Mouse (Mus musculus) cerebral cortex, adult 2 months (tissue): Measurements from ENCODE around the gene Tbc1d8.

ENCODE experiments used
- WGBS: fragments of 180-500 bp; shearing (Covaris S2); methylation state at CpG from one replicate; pipeline ENCODE4 v1.1.7; 2018; 5-methylcytosine and 5-hydroxymethylcytosine counted together

Gene Tbc1d8

DNA sequence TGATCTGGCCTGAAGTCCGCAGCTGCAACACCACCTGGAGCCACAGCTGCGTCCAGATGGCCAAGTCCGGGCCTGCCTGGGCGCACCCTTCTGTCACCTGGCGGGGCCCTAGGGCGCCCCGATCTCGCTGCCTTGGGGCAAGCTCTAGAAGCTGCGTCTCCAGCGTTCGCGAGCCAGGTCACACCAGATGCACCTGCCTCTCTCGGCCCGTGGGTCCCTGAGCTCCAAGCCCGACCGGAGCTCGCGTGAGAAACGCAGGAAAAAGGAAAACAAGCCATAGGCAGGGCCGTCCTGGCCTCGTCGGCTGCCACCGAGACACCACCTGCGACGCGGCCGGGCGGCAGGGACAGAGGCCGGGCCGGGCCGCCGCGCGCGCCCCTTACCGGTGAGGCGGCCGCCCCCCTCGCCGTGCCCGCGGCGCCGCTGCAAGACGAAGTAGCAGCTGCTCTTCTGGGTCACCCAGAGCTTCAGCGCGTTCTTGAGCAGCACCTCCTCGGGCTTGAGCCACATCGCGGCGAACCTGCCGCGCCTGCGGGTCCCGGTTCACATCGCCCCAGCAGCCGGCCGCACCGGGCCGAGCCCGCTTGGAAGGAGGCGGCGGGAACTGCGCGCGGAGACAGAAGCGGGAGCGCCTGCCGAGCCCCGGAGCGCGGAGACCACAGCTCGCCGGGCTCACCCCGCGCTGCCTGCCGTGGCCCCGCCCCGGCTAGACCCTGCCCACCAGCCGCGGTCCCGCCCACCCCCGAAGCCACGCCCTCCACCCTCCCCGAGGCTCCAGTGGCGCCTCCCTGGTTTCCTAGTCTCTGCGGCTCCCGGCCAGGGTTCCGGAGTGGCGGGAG is at the start of gene Tbc1d8:
TSS of gene Tbc1d8 (minus strand) at position 699 of the 839 bp plus-strand sequence.
- under 1% methylated on average over 86 of the region's 90 CpGs for WGBS

GRCm38 (mm10) chr1:39528319-39528718 is 49.8 kb upstream of the Tbc1d8 start:
- WGBS: 57% methylated on average over 6 of the region's 6 CpGs

DNA sequence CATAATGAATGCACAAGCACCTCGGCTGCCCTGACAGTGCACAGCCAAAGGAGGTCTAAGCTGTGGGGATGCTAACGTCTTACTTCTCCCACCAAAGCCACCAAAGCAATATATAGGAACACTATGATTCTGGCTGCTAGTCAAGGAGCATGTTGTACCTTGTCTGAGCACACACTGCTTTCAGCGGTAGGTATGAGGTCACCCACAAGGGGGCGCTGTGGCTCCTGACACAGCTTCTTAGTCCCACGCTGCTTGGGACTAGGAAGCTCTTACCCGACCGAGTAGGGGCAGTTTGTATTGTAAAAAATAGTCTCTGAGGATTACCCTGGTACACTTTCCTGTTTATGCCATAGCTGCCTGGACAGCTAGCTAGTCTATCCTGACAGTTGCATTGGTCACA is 48.9 kb upstream of the Tbc1d8 start:
- WGBS: 18% methylated on average over 7 of the region's 7 CpGs

GRCm38 (mm10) chr1:39526371-39527167 is 48.0 kb upstream of the Tbc1d8 start:
- 85% methylated on average over 9 of the region's 9 CpGs for WGBS

- WGBS: 75% methylated on average over 7 of the region's 7 CpGs
Observed at GRCm38 (mm10) chr1:39525763-39526162, 47.2 kb upstream of the Tbc1d8 start.

GRCm38 (mm10) chr1:39522519-39522918 is 44.0 kb upstream of the Tbc1d8 start:
- WGBS: 20% methylated on average over 5 of the region's 5 CpGs

DNA sequence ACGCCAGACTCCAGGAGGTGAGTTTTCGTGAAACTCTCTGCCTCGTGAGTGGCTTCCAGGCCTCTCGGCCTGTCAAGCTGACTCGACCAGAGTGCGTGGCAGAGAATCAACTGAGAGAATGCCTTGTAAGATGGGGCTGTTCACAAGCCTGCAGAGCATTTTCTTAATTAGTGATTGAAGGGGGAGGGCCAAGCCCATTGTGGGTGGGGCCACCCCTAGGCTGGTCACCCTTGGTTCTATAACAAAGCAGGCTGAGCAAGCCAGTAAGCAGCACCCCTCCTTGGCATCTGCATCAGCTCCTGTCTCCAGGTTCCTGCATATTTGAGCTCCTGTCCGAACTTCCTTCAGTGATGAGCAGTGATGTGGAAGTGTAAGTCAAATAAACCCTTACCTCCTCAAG is 42.8 kb upstream of the Tbc1d8 start:
- 87% methylated on average over 7 of the region's 7 CpGs for WGBS

DNA sequence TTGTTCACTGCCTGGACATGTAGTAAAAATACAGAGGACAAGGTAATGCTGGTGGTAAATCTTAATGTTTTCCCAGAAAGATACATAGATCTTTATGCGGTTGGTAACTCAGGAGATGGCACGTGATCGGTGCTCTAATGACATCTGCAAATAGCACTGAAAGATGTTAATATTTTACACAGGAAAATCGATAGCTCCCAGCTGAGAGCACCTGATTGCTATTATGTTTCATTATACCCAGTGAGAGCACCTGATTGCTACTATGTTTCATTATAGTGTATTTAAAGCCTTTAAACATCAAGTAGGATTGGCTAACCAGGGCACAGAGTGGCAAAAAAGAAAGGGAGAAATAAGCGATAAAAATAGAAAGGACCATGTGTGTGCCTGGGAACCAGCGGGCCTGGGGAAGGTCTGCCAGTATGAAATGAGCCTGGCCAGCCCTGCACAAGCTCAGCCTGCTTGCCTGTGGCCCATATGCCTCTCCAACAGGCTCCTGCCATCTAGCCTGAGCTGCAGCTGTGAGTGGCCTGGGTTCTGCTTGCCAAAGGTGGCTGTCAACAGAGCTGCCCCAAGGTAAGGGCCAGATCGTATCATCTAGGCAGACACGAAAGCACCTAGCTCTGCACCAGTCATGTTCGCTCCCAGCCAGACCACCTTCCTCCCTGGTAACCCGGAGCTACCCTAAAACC is 36.9 kb upstream of the Tbc1d8 start:
- 88% methylated on average over 10 of the region's 10 CpGs for WGBS

DNA sequence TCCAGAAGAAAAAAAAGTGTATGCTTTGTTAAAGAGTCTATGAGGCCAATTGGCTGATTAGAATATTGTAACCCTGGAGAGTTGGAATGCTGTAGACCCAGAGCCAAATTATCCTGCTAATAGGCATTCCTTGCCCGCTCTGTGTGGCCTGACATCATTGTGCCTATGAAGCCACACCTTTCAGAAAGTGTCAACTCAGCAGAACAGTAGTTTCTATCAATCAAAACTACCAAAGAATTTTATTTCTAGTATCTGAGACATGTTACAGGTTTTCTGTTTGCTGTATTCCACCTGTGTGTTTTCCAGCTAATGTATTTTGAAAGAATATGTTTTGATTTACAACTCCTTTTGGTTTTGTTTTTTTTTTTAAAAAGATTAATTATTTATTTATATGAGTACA is 33.6 kb upstream of the Tbc1d8 start:
- WGBS: 75% methylated on average over 1 of the region's 1 CpGs

- WGBS: 78% methylated on average over 8 of the region's 8 CpGs
Observed at GRCm38 (mm10) chr1:39511775-39512174, 33.2 kb upstream of the Tbc1d8 start.

GRCm38 (mm10) chr1:39505600-39505999 is 27.0 kb upstream of the Tbc1d8 start:
- WGBS: 84% methylated on average over 9 of the region's 9 CpGs

GRCm38 (mm10) chr1:39504261-39504660 is 25.7 kb upstream of the Tbc1d8 start:
- 30% methylated on average over 1 of the region's 1 CpGs for WGBS

- WGBS: 67% methylated on average over 17 of the region's 17 CpGs
Observed at GRCm38 (mm10) chr1:39502817-39503633, 24.5 kb upstream of the Tbc1d8 start.

- WGBS: 79% methylated on average over 2 of the region's 2 CpGs
Observed at GRCm38 (mm10) chr1:39499485-39499941, 21.0 kb upstream of the Tbc1d8 start.

DNA sequence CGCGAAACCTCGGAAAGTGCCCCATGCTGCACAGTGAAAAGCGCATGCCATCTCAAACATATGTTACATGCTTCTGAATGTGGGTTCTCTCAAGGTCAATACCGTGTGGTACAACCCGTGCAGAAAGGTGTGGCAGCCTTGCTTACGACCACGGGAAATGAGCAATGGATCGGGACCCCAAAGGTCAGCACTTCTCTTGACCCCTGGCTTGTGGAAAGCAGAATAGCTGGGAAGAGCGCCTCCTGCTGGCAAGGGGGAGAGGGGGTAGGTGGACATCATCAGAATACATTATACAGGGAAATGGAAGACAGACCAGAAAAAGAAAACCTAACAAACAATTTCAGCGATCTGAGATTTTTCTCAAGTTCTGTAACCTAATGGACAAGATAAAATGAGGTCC is 19.2 kb upstream of the Tbc1d8 start:
- WGBS: 91% methylated on average over 11 of the region's 11 CpGs

DNA sequence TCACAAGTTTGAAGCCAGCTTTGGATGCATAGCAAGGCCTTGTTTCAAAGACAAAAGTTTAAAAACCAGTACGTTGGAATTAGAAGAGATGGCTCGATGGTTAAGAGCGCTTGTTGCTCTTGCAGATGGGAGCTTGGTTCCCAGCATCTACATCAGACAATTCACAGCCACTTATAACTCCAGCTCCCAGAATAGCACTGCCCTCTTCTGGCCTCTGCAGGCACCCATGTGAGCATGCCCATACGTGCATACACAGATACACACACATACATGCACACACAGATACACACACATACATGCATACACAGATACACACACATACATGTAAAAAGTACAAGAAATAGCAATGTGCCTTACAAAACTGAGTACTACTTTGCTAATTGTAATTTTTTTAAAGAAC is 18.4 kb upstream of the Tbc1d8 start:
- 93% methylated on average over 4 of the region's 4 CpGs for WGBS

GRCm38 (mm10) chr1:39493664-39494063 is 15.1 kb upstream of the Tbc1d8 start:
- 56% methylated on average over 3 of the region's 3 CpGs for WGBS

GRCm38 (mm10) chr1:39493165-39493564 is 14.6 kb upstream of the Tbc1d8 start:
- 86% methylated on average over 5 of the region's 5 CpGs for WGBS

- 84% methylated on average over 3 of the region's 3 CpGs for WGBS
Observed at GRCm38 (mm10) chr1:39487370-39487769, 8.8 kb upstream of the Tbc1d8 start.

DNA sequence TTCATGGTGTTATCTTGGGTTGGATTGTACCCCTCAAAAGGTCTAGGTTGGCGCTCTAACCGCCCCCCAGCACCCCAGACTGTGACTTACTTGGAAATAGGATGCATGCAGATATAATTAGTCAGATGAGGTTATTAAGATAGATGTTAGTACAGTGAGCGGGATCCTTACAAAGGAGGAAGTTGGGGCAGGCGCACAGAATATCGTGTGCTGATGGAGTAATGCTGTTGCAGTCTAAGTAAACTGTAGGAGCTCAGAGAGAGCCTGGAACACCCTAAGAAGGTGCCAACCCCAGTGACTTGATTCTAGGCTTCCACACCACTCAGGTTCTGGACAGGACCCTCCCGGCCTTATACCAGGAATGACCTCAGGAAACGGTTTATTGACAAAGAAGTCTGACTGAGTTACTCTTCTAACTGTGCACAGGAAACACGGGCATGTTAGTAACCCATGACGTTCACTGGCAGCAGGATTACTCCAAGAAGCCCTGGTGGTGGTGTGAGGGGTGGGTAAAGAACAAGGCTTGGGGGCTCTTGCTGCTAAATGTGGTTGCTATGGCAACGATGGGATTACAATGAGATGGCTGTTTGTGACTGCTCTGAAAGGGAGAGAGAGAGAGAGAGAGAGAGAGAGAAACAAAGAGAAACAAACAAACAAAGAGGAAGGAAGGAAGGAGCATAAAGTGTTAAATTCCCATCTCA is 3.7 kb upstream of the Tbc1d8 start:
- 62% methylated on average over 10 of the region's 10 CpGs for WGBS

- WGBS: 73% methylated on average over 5 of the region's 5 CpGs
Observed at GRCm38 (mm10) chr1:39479254-39479653, 699 bp upstream of the Tbc1d8 start.
